Mouse (Mus musculus) heart, embryonic 11.5 days (tissue): ENCODE measurements around the gene Mfsd6. TPM values are rescaled to one million over a fixed set of nuclear protein-coding genes. Genes with fewer than 3 reads are reported as not detected.

ENCODE experiments used
- ATAC-seq: fragments of 200-750 bp; cut with Nextera tagmentation; replicated peaks from 2 replicates; pipeline ENCODE4 v1.8.0; 2017; ENCODE audit warnings: moderate library complexity; ENCODE audit not compliant: insufficient number of reproducible peaks, low FRiP score, low TSS enrichment
- H3K27ac ChIP-seq: fragments of 300-500 bp; sonication (generic); 2 replicates; pipeline ENCODE4 v1.5.1; 2014; ENCODE audit warnings: mild to moderate bottlenecking, low read depth, low read length
- H3K27me3 ChIP-seq: fragments of 300-500 bp; sonication (generic); 2 replicates; pipeline ENCODE4 v1.6.1; 2014; ENCODE audit warnings: mild to moderate bottlenecking, low read length, mixed read lengths; ENCODE audit not compliant: control insufficient read depth, insufficient read depth
- H3K36me3 ChIP-seq: fragments of 300-500 bp; sonication (generic); 2 replicates; pipeline ENCODE4 v1.6.1; 2014; ENCODE audit warnings: mild to moderate bottlenecking, low read length, moderate library complexity, mixed read lengths; ENCODE audit not compliant: control insufficient read depth, insufficient read depth
- H3K4me1 ChIP-seq: fragments of 300-500 bp; sonication (generic); 2 replicates; pipeline ENCODE4 v1.6.1; 2014; ENCODE audit warnings: low read length; ENCODE audit not compliant: control insufficient read depth, insufficient read depth
- H3K4me2 ChIP-seq: fragments of 300-500 bp; sonication (generic); 2 replicates; pipeline ENCODE4 v1.6.1; 2014; ENCODE audit warnings: mild to moderate bottlenecking, moderate library complexity
- H3K4me3 ChIP-seq: fragments of 300-500 bp; sonication (generic); 2 replicates; pipeline ENCODE4 v1.5.1; 2014; ENCODE audit warnings: low read depth, low read length
- H3K9ac ChIP-seq: fragments of 300-500 bp; sonication (generic); 2 replicates; pipeline ENCODE4 v1.6.1; 2014; ENCODE audit warnings: mild to moderate bottlenecking, low read depth, low read length, moderate library complexity
- H3K9me3 ChIP-seq: fragments of 300-500 bp; sonication (generic); replicated peaks from 2 replicates; pipeline ENCODE4 v1.6.1; 2016; ENCODE audit warnings: low read length; ENCODE audit not compliant: control insufficient read depth
- WGBS: fragments of 180-500 bp; shearing (Covaris S2); extraction: QIAGEN DNeasy Blood & Tissue Kit; methylation state at CpG from one replicate; pipeline ENCODE4 v1.1.7; 2014; ENCODE audit not compliant: insufficient replicate concordance; 5-methylcytosine and 5-hydroxymethylcytosine counted together
- polyA plus RNA-seq: library from polyadenylated mRNA; unstranded; fragments of >200 nt; fragmentation: Nextera tagmentation; extraction: Ambion mirVana; gene quantifications from 2 replicates; pipeline ENCODE4 v1.2.1, GENCODE M21; 2014

Gene Mfsd6
- polyA plus RNA-seq, 1 experiment from 2014 or later, result 2.3 TPM

- no peak overlapping the region for H3K9ac ChIP-seq
- 65% methylated on average over 6 of the region's 6 CpGs for WGBS
- no peak overlapping the region for H3K27ac ChIP-seq
- H3K9me3 ChIP-seq, result no peaks in the 10 kb centered on the region
- peaks cover 4% of the 10 kb centered on the region; the same call in 1 of the 2 replicates for H3K4me1 ChIP-seq
- no peak for ATAC-seq
- H3K27me3 ChIP-seq, result no peaks in the 10 kb centered on the region
- no peak overlapping the region for H3K4me2 ChIP-seq
- H3K36me3 ChIP-seq, result peaks cover 7% of the 10 kb centered on the region; the same call in 1 of the 2 replicates
- H3K4me3 ChIP-seq, result no peak overlapping the region
Observed at GRCm38 (mm10) chr1:52640266-52640665, 87.0 kb downstream of the Mfsd6 start.

GRCm38 (mm10) chr1:52639090-52639489, 88.2 kb downstream of the Mfsd6 start:
- WGBS, result 82% methylated on average over 7 of the region's 7 CpGs

GRCm38 (mm10) chr1:52638101-52638500, 89.2 kb downstream of the Mfsd6 start:
- Histone ChIP-seq H3K4me2 (no peak overlapping the region), H3K4me3 (no peak overlapping the region), H3K4me1 (peaks cover 4% of the 10 kb centered on the region; the same call in 1 of the 2 replicates), H3K9ac (no peak overlapping the region), H3K36me3 (peaks cover 7% of the 10 kb centered on the region; the same call in 1 of the 2 replicates), H3K9me3 (no peaks in the 10 kb centered on the region), H3K27me3 (no peaks in the 10 kb centered on the region), H3K27ac (no peak overlapping the region)
- ATAC-seq, result no peak
- WGBS, result 68% methylated on average over 2 of the region's 2 CpGs

More at GRCm38 (mm10) chr1:52639090-52639489, 88.2 kb downstream of the Mfsd6 start:
- H3K4me3 ChIP-seq, result no peak overlapping the region
- H3K36me3 ChIP-seq, result peaks cover 7% of the 10 kb centered on the region; the same call in 1 of the 2 replicates
- no peak for ATAC-seq
- H3K4me1 ChIP-seq, result peaks cover 4% of the 10 kb centered on the region; the same call in 1 of the 2 replicates
- H3K27ac ChIP-seq, result no peak overlapping the region
- no peak overlapping the region for H3K4me2 ChIP-seq
- H3K27me3 ChIP-seq, result no peaks in the 10 kb centered on the region
- no peaks in the 10 kb centered on the region for H3K9me3 ChIP-seq
- no peak overlapping the region for H3K9ac ChIP-seq

- H3K9ac ChIP-seq, result no peak overlapping the region
- WGBS, result 91% methylated on average over 3 of the region's 3 CpGs
- no peak overlapping the region for H3K27ac ChIP-seq
- peaks cover 7% of the 10 kb centered on the region; the same call in 1 of the 2 replicates for H3K36me3 ChIP-seq
- H3K27me3 ChIP-seq, result no peaks in the 10 kb centered on the region
- no peak overlapping the region for H3K4me2 ChIP-seq
- H3K4me1 ChIP-seq, result peaks cover 9% of the 10 kb centered on the region; the same call in 1 of the 2 replicates
- H3K4me3 ChIP-seq, result no peak overlapping the region
- no peaks in the 10 kb centered on the region for H3K9me3 ChIP-seq
- no peak for ATAC-seq
Observed at GRCm38 (mm10) chr1:52635932-52636331, 91.3 kb downstream of the Mfsd6 start.

GRCm38 (mm10) chr1:52634251-52634650, 93.0 kb downstream of the Mfsd6 start:
- no peak overlapping the region for H3K4me3 ChIP-seq
- no peak overlapping the region for H3K4me2 ChIP-seq
- H3K9ac ChIP-seq, result no peak overlapping the region
- 91% methylated on average over 6 of the region's 6 CpGs for WGBS
- H3K27ac ChIP-seq, result no peak overlapping the region
- peaks cover 6% of the 10 kb centered on the region; the same call in 1 of the 2 replicates for H3K36me3 ChIP-seq
- H3K9me3 ChIP-seq, result no peaks in the 10 kb centered on the region
- no peak for ATAC-seq
- no peaks in the 10 kb centered on the region for H3K27me3 ChIP-seq
- H3K4me1 ChIP-seq, result peaks cover 4% of the 10 kb centered on the region; the same call in 1 of the 2 replicates

GRCm38 (mm10) chr1:52631570-52631969, 95.7 kb downstream of the Mfsd6 start:
- Histone ChIP-seq H3K9me3 (no peaks in the 10 kb centered on the region), H3K36me3 (no peaks in the 10 kb centered on the region; the same call in 1 of the 2 replicates), H3K27ac (no peak overlapping the region), H3K9ac (no peak overlapping the region), H3K4me3 (no peak overlapping the region), H3K4me2 (peak overlapping the region; percentile 71), H3K4me1 (peaks cover 4% of the 10 kb centered on the region; the same call in 1 of the 2 replicates), H3K27me3 (no peaks in the 10 kb centered on the region)
- ATAC-seq, result no peak
- 73% methylated on average over 2 of the region's 2 CpGs for WGBS

- Histone ChIP-seq H3K9me3 (no peaks in the 10 kb centered on the region), H3K9ac (peak overlapping the region; percentile 87), H3K4me2 (peak overlapping the region; percentile 71), H3K27ac (peak overlapping the region; percentile 75), H3K27me3 (no peaks in the 10 kb centered on the region), H3K4me1 (peaks cover 4% of the 10 kb centered on the region; the same call in 1 of the 2 replicates), H3K4me3 (peak overlapping the region; percentile 94), H3K36me3 (no peaks in the 10 kb centered on the region; the same call in 1 of the 2 replicates)
- ATAC-seq, result no peak
- WGBS, result 1% methylated on average over 6 of the region's 6 CpGs
Observed at GRCm38 (mm10) chr1:52630937-52631299, 96.3 kb downstream of the Mfsd6 start.

GRCm38 (mm10) chr1:52630248-52630936, 96.9 kb downstream of the Mfsd6 start, which contains the start of gene Nemp2:
Gene Nemp2, plus strand, starts transcription at chr1:52630703.
- under 1% methylated on average over 43 of the region's 44 CpGs for WGBS
- H3K4me3 ChIP-seq, result peak within 1 kb of the TSS; percentile 94
- no peaks in the 10 kb centered on the region; the same call in 1 of the 2 replicates for H3K36me3 ChIP-seq
- no peaks in the 10 kb centered on the region for H3K27me3 ChIP-seq
- peak; percentile 89 for ATAC-seq
- H3K4me1 ChIP-seq, result peaks cover 4% of the 10 kb centered on the region; the same call in 1 of the 2 replicates
- no peaks in the 10 kb centered on the region for H3K9me3 ChIP-seq
- H3K27ac ChIP-seq, result peak within 1 kb of the TSS; percentile 75
- peak within 1 kb of the TSS; percentile 71 for H3K4me2 ChIP-seq
- H3K9ac ChIP-seq, result peak within 1 kb of the TSS; percentile 87
